Mouse (Mus musculus) bone marrow, adult 2 months (tissue): ENCODE data around the gene Mia.

Experiments
- CTCF ChIP-seq: fragments of 200-500 bp; IDR thresholded peaks from 2 replicates; pipeline ENCODE4 v1.5.1; 2011; ENCODE audit warnings: low read length, control low read depth; ENCODE audit not compliant: control insufficient read depth, insufficient read depth
- POLR2A ChIP-seq: fragments of 200-500 bp; IDR thresholded peaks from 2 replicates; pipeline ENCODE4 v1.6.1; 2011; ENCODE audit warnings: low read depth, mild to moderate bottlenecking, control low read depth, low read length, borderline replicate concordance; ENCODE audit not compliant: control insufficient read depth

DNA sequence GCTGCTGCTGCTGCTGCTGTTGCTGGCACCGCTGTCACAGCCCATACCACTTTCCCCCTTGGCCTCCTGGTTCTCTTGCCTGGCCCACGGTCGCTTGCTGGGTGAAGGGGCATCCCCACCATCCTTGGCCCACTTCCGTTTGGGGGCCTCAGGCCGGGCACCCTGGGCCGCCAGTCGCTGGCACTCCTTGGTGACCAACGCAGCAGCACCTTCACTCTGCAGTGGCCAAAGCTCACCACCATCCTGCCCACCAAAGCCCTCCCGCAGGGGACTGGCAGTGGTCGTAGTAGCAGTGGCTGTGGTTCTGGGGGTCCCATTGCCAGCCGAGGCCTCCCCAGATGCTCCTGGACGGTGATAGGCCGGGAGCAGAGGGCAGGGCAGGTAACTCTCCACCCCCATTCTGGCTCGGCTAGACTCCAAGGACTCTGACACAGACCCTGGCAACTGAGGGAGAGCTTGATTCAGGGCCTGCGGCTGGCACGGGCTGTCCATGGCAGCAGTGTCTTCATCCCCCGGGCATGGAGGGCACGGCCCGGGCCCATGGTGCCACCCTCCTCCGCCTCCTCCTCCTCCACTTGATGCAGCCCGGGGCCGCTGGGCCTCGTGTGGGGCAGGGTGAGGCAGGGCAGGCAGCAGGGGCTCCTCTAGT, 15.8 kb downstream of the Mia start:
- no peak for TF ChIP-seq CTCF
- TF ChIP-seq POLR2A: no peak
